Mouse (Mus musculus): ENCODE data around the gene Gm8857. TPM values are rescaled to one million over a fixed set of nuclear protein-coding genes. Genes with fewer than 3 reads are reported as not detected.
"Not testable (repeated sequence)": the region's sequence is repeated elsewhere in the genome, so short reads cannot be mapped to it uniquely, and the experiment has no call there.

Gm8857 gene
- total RNA-seq (2014; rRNA removed; ENCODE audit: low replicate concordance) (not detected in 2 replicates), polyA plus RNA-seq (2015; fragmentation: Nextera tagmentation; extraction: Ambion mirVana) (not detected in 2 replicates)

DNA sequence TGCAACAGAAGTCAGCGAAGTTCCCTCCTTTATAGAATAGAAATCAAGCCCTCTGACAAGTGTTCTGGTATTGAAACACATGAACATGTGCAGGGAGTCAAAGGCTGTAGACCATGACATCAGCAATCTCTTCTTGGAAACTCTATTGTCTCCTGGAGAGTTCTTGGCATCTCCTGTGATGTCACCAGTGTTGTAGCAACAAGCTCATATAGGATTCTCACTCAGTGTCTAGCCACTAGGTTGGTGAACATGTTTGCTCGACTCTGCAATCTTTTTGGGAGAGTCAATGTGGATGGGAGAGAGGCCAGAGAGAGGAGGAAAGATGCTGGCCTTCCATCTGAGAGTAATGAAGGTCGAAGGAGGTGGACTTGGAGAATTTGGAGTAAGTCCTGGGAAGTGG lies at the start of gene Gm8857, which contains the start of gene Gm8871:
Gene Gm8857, plus strand, starts transcription at position 303 of the 400 bp plus-strand sequence.
Gene Gm8871, plus strand, starts transcription at position 301 of the 400 bp plus-strand sequence.
- not testable (repeated sequence) for H3K27ac ChIP-seq (ENCODE audit: low read depth); H3K27me3 ChIP-seq (ENCODE audit: control insufficient read depth, insufficient read depth, low read length); ATAC-seq (ENCODE audit: insufficient read depth, low read depth); H3K4me1 ChIP-seq (ENCODE audit: control insufficient read depth, insufficient read depth); H3K9ac ChIP-seq (replicated peaks; ENCODE audit: low read depth, low read length); DNase-seq (ENCODE audit: low spot score); H3K4me3 ChIP-seq (ENCODE audit: low read depth, low read length); H3K36me3 ChIP-seq (replicated peaks; ENCODE audit: control insufficient read depth, insufficient read depth, low read length); H3K9me3 ChIP-seq (replicated peaks; ENCODE audit: control insufficient read depth, low read length); H3K4me2 ChIP-seq (ENCODE audit: low read depth, low read length)
- WGBS, result 22% methylated on average over 2 of the region's 3 CpGs

DNA sequence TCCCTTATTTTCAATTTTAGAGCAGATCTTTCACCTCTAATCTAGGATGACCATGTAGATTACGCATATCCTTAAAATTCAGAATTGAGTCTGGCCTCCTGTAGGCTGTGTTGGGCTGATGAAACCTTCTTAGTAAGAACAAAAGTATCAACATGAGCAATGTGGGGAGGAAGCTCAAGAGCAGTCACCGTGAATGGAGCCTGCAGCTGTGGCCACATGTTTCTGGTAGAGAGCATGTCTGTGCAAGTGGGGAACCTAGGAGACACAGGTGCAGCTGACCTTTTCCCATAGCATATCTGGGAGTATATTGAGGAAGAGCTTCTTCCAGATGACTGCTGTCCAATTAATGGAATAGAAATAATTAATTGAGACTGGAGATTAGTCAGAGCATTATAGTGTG lies 5.9 kb downstream of the Gm8857 start:
- not testable (repeated sequence) for DNase-seq (ENCODE audit: low spot score); H3K9me3 ChIP-seq (replicated peaks; ENCODE audit: control insufficient read depth, low read length); H3K27ac ChIP-seq (ENCODE audit: low read depth); H3K27me3 ChIP-seq (ENCODE audit: control insufficient read depth, insufficient read depth, low read length); H3K36me3 ChIP-seq (replicated peaks; ENCODE audit: control insufficient read depth, insufficient read depth, low read length); ATAC-seq (ENCODE audit: insufficient read depth, low read depth); H3K4me1 ChIP-seq (ENCODE audit: control insufficient read depth, insufficient read depth); H3K9ac ChIP-seq (replicated peaks; ENCODE audit: low read depth, low read length); H3K4me3 ChIP-seq (ENCODE audit: low read depth, low read length); H3K4me2 ChIP-seq (ENCODE audit: low read depth, low read length)
- WGBS, result 74% methylated on average over 2 of the region's 2 CpGs

DNA sequence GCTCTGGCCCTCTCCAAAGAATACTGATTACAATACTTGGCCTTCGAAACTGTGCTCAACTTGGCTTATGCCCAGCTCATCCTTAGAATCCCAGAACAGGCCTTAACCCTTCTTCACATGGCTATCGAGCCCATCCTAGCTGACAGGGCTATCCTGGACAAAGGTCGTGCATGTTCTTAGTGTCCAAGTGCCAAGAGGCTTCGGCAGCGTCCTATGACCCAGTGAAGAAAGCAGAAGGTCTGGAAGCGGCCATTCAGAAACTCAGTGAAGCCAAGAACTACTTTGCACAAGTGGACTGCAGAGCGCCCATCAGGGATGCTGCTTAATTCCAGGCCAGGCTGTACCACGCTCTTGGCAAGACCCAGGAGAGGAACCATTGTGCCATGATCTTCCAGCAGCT lies 10.4 kb downstream of the Gm8857 start:
- DNase-seq (ENCODE audit: low spot score); H3K4me3 ChIP-seq (ENCODE audit: low read depth, low read length); H3K27me3 ChIP-seq (ENCODE audit: control insufficient read depth, insufficient read depth, low read length); H3K27ac ChIP-seq (ENCODE audit: low read depth); H3K9me3 ChIP-seq (replicated peaks; ENCODE audit: control insufficient read depth, low read length); H3K36me3 ChIP-seq (replicated peaks; ENCODE audit: control insufficient read depth, insufficient read depth, low read length); H3K4me2 ChIP-seq (ENCODE audit: low read depth, low read length); H3K9ac ChIP-seq (replicated peaks; ENCODE audit: low read depth, low read length); ATAC-seq (ENCODE audit: insufficient read depth, low read depth); H3K4me1 ChIP-seq (ENCODE audit: control insufficient read depth, insufficient read depth): not testable (repeated sequence)
- WGBS, result 71% methylated on average over 5 of the region's 8 CpGs

Other genes starting within 250 kb of the Gm8857 start
- gene Gm8871, start within 50 bp of the Gm8857 start, total RNA-seq (2014; rRNA removed; ENCODE audit: low replicate concordance), result not detected in 2 replicates
- not detected in 2 replicates for gene Gm8871, start within 50 bp of the Gm8857 start, polyA plus RNA-seq (2015; fragmentation: Nextera tagmentation; extraction: Ambion mirVana)
- gene Gm8879, start 179.8 kb downstream of the Gm8857 start, total RNA-seq (2014; rRNA removed; ENCODE audit: low replicate concordance), result not detected in 2 replicates
- gene Gm8879, start 179.8 kb downstream of the Gm8857 start, polyA plus RNA-seq (2015; fragmentation: Nextera tagmentation; extraction: Ambion mirVana), result not detected in 2 replicates
- gene Gm5861, start 235.3 kb downstream of the Gm8857 start, total RNA-seq (2014; rRNA removed; ENCODE audit: low replicate concordance), result not detected in 2 replicates
- not detected in 2 replicates for gene Gm5861, start 235.3 kb downstream of the Gm8857 start, polyA plus RNA-seq (2015; fragmentation: Nextera tagmentation; extraction: Ambion mirVana)